Mouse (Mus musculus): ENCODE measurements around the gene Fitm2. TPM values are rescaled to one million over a fixed set of nuclear protein-coding genes. Genes with fewer than 3 reads are reported as not detected.

Fitm2 gene
- total and polyA plus RNA-seq, 3 experiments: 6.6 to 60.9 (median 10.6) TPM

DNA sequence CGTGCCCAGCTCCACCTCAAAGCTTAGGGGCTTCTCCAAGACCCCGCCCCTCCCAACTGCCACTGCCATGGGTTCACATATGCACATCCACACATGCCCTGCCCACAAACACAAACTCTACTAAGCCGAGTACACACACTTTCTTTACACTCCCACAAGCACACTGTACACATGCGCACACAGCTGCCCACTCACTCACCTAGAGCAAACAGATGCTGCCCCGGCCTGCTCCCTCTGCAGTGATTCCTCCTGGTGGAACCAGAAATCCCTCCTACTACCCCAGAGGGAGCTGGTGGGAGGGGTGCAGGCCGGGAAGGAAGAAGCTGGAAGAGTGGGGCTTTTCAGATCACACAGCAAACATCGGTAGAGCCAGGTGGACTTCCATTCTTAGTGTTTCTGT is 28.4 kb downstream of the Fitm2 start:
- no peak for TF ChIP-seq NRF1 (IDR thresholded peaks at IDR 0.05; ENCODE audit: insufficient read depth, low read depth, low read length, poor library complexity, severe bottlenecking)
- no peak for TF ChIP-seq ZC3H11A (IDR thresholded peaks at IDR 0.05; ENCODE audit: low read depth, low read length)
- no peak for TF ChIP-seq SIN3A (IDR thresholded peaks at IDR 0.05; ENCODE audit: low read length)
- TF ChIP-seq POLR2AphosphoS5 (IDR thresholded peaks at IDR 0.05; ENCODE audit: borderline replicate concordance, low read depth, low read length): no peak
- no peak for TF ChIP-seq USF2 (IDR thresholded peaks at IDR 0.05; ENCODE audit: borderline replicate concordance in 1 of 2, insufficient read depth in 1 of 2, low read depth in 1 of 2, low read length in 2 of 2)
- TF ChIP-seq MXI1 (IDR thresholded peaks at IDR 0.05; ENCODE audit: low read depth, low read length): no peak
- TF ChIP-seq HCFC1 (IDR thresholded peaks at IDR 0.05; ENCODE audit: low read depth, low read length): no peak
- TF ChIP-seq CHD2 (IDR thresholded peaks at IDR 0.05; ENCODE audit: low read length): no peak
- no peak for TF ChIP-seq UBTF (IDR thresholded peaks at IDR 0.05; ENCODE audit: borderline replicate concordance, insufficient read depth, low read depth, low read length)
- TF ChIP-seq KAT2A (conservative IDR thresholded peaks at IDR 0.05; ENCODE audit: low read depth, low read length): no peak
- no peak for TF ChIP-seq GATA1 (IDR thresholded peaks at IDR 0.05; ENCODE audit: low read depth, low read length)
- Histone ChIP-seq H3K4me3 (ENCODE audit: control insufficient read depth in 1 of 2, insufficient read depth in 1 of 2, low read depth in 2 of 2, low read length in 2 of 2) (no peak overlapping the region), H3K79me2 (ENCODE audit: control insufficient read depth, insufficient read depth, low read length, poor library complexity) (no peaks in the 10 kb centered on the region), H3K27ac (ENCODE audit: control insufficient read depth, low read depth, low read length) (no peak overlapping the region), H3K4me1 (ENCODE audit: control insufficient read depth in 1 of 2, insufficient read depth in 2 of 2, low read length in 2 of 2) (no peaks in the 10 kb centered on the region), H3K9me3 (replicated peaks; ENCODE audit: insufficient read depth, low read length) (no peaks in the 10 kb centered on the region), H3K36me3 (ENCODE audit: control insufficient read depth in 1 of 2, insufficient read depth in 2 of 2, low read length in 2 of 2) (no peaks in the 10 kb centered on the region), H3K27me3 (ENCODE audit: control insufficient read depth in 1 of 2, insufficient read depth in 2 of 2, low read length in 2 of 2) (peaks cover 7 to 24% of the 10 kb centered on the region in 2 experiments; a peak in 3 of 4 replicates), H3K9ac (ENCODE audit: control insufficient read depth, low read depth, low read length, poor library complexity, severe bottlenecking) (no peak overlapping the region)
- DNase-seq (ENCODE audit: low read depth, low spot score): no peak

DNA sequence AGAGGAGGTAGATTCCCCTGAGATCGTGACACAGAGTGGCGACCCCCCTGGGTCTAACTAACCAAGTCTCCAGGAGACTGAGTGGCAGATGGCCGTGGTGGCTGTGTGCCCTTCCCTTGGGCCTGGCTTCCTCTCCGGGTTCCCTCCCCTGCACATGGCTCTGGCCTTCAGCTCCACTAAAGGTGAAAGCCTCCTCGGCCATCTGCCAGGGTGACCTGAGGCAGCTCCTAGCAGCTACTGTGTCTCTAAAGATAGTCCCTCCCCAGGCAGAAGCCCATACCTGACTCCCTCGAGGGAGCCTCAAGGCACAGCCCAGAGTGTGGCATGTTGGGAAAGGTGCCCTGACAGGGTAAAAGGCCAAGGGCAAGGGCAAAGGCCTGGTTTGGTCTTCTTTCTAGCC is 28.9 kb downstream of the Fitm2 start:
- no peaks in the 10 kb centered on the region for H3K79me2 ChIP-seq (ENCODE audit: control insufficient read depth, insufficient read depth, low read length, poor library complexity)
- no peak overlapping the region for H3K27ac ChIP-seq (ENCODE audit: control insufficient read depth, low read depth, low read length)
- no peak overlapping the region for H3K4me3 ChIP-seq (ENCODE audit: control insufficient read depth in 1 of 2, insufficient read depth in 1 of 2, low read depth in 2 of 2, low read length in 2 of 2)
- no peak overlapping the region for H3K9ac ChIP-seq (ENCODE audit: control insufficient read depth, low read depth, low read length, poor library complexity, severe bottlenecking)
- peaks cover 7 to 24% of the 10 kb centered on the region in 2 experiments; a peak in 3 of 4 replicates for H3K27me3 ChIP-seq (ENCODE audit: control insufficient read depth in 1 of 2, insufficient read depth in 2 of 2, low read length in 2 of 2)
- no peaks in the 10 kb centered on the region for H3K4me1 ChIP-seq (ENCODE audit: control insufficient read depth in 1 of 2, insufficient read depth in 2 of 2, low read length in 2 of 2)
- no peaks in the 10 kb centered on the region for H3K9me3 ChIP-seq (replicated peaks; ENCODE audit: insufficient read depth, low read length)
- no peak for TF ChIP-seq HCFC1 (IDR thresholded peaks at IDR 0.05; ENCODE audit: low read depth, low read length)
- TF ChIP-seq POLR2A (IDR thresholded peaks at IDR 0.05; ENCODE audit: control insufficient read depth in 1 of 2, insufficient read depth in 1 of 2, low read depth in 1 of 2, low read length in 2 of 2, poor library complexity in 1 of 2): no peak
- TF ChIP-seq EP300 (IDR thresholded peaks at IDR 0.05; ENCODE audit: low read depth in 1 of 2, low read length in 2 of 2): no peak
- TF ChIP-seq JUND (IDR thresholded peaks at IDR 0.05; ENCODE audit: low read depth, low read length): no peak
- TF ChIP-seq NRF1 (IDR thresholded peaks at IDR 0.05; ENCODE audit: insufficient read depth, low read depth, low read length, poor library complexity, severe bottlenecking): no peak
- DNase-seq (ENCODE audit: low read depth, low spot score): no peak
- no peaks in the 10 kb centered on the region for H3K36me3 ChIP-seq (ENCODE audit: control insufficient read depth in 1 of 2, insufficient read depth in 2 of 2, low read length in 2 of 2)

DNA sequence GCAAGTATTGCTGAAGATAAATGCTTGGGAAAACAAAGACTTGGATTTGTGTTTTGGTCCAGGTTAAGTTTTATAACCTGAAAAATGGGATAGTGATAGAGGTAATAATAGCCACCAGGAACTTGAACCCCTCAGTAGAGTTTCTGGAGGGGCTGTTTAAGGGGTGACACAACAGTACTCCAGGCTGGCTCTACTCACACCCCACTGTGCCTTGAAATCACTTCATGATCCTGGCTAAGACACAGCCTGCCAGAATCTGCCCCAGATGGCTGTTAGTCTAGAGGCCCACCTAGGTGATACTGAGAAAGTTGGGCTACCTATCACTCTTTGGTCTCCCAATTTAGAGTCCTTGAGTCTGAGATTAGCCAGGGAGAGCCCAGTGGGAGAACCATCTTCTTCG is 32.9 kb downstream of the Fitm2 start:
- Histone ChIP-seq H3K9me3 (replicated peaks; ENCODE audit: insufficient read depth, low read length) (no peaks in the 10 kb centered on the region), H3K27ac (ENCODE audit: control insufficient read depth, low read depth, low read length) (no peak overlapping the region), H3K9ac (ENCODE audit: control insufficient read depth, low read depth, low read length, poor library complexity, severe bottlenecking) (no peak overlapping the region), H3K4me1 (ENCODE audit: control insufficient read depth in 1 of 2, insufficient read depth in 2 of 2, low read length in 2 of 2) (no peaks in the 10 kb centered on the region), H3K79me2 (ENCODE audit: control insufficient read depth, insufficient read depth, low read length, poor library complexity) (no peaks in the 10 kb centered on the region), H3K36me3 (ENCODE audit: control insufficient read depth in 1 of 2, insufficient read depth in 2 of 2, low read length in 2 of 2) (no peaks in the 10 kb centered on the region), H3K27me3 (ENCODE audit: control insufficient read depth in 1 of 2, insufficient read depth in 2 of 2, low read length in 2 of 2) (peaks cover 7 to 16% of the 10 kb centered on the region in 2 experiments; a peak in 3 of 4 replicates), H3K4me3 (ENCODE audit: control insufficient read depth in 1 of 2, insufficient read depth in 1 of 2, low read depth in 2 of 2, low read length in 2 of 2) (no peak overlapping the region)
- DNase-seq (ENCODE audit: low read depth, low spot score): no peak
- no peak for TF ChIP-seq E2F4 (IDR thresholded peaks at IDR 0.05; ENCODE audit: borderline replicate concordance, low read depth, low read length)
- TF ChIP-seq NRF1 (IDR thresholded peaks at IDR 0.05; ENCODE audit: insufficient read depth, low read depth, low read length, poor library complexity, severe bottlenecking): no peak
- no peak for TF ChIP-seq POLR2AphosphoS2 (IDR thresholded peaks at IDR 0.05; ENCODE audit: low read length)
- TF ChIP-seq MAZ (IDR thresholded peaks at IDR 0.05; ENCODE audit: low read depth, low read length): no peak
- TF ChIP-seq TCF12 (IDR thresholded peaks at IDR 0.05; ENCODE audit: low read depth, low read length): no peak
- TF ChIP-seq NELFE (IDR thresholded peaks at IDR 0.05; ENCODE audit: low read depth, low read length): no peak
- TF ChIP-seq ELF1 (IDR thresholded peaks at IDR 0.05; ENCODE audit: low read depth, low read length): no peak
- no peak for TF ChIP-seq MAX (IDR thresholded peaks at IDR 0.05; ENCODE audit: low read length)
- no peak for TF ChIP-seq RAD21 (IDR thresholded peaks at IDR 0.05; ENCODE audit: low read depth, low read length)
- no peak for TF ChIP-seq MEF2A (IDR thresholded peaks at IDR 0.05; ENCODE audit: extremely low read depth, insufficient replicate concordance, low read depth, low read length, poor library complexity, severe bottlenecking)
- TF ChIP-seq JUND (IDR thresholded peaks at IDR 0.05; ENCODE audit: low read depth, low read length): no peak
- TF ChIP-seq UBTF (IDR thresholded peaks at IDR 0.05; ENCODE audit: borderline replicate concordance, insufficient read depth, low read depth, low read length): no peak
- TF ChIP-seq GABPA (IDR thresholded peaks at IDR 0.05; ENCODE audit: low read depth, low read length): no peak
- TF ChIP-seq MAFK (IDR thresholded peaks at IDR 0.05; ENCODE audit: borderline replicate concordance, low read depth, low read length): no peak
